In the genomic region with DNA sequence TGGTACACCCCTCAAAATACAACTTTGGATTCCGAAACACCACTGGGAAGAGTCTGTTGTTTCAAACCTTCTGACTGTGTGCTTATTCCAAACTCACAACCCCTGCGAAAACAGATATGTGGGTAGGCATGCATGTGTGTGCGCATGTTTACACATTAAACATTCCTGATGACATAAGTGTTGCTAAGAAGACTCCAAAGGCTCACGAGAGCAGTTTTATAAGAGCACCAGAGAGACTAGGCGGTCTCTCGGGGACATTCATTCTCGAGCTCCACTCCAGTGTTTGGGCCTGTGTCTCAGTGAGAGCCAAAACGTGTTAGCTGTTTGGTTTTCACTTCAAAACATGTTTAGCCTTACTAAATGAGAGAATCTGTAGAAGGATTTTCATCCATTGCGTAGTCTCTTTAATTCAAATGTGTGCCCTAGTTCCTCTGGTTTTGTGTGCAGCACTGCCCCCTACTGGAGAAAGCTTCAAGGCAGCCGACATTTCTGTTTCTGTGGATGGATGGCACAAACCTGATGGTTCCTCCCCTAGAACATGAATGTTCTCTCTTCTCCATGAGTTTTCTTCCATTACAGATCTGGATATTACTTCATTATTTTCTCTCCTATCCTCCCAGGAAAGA, we compare ENCODE assay signal across 8 mouse cellular contexts. TPM values are rescaled to one million over a fixed set of nuclear protein-coding genes. Genes with fewer than 3 reads are reported as not detected.
A peak's percentile ranks its signal among the peaks of the same experiment; 100 is the strongest.
DNase-seq lines count a peak whose midpoint lies in the region; ATAC-seq and TF ChIP-seq lines count a peak whose summit lies in the region.

No protein-coding gene starts in this region.

- no peak overlapping the region for H3K9ac ChIP-seq in kidney, postnatal 0 days (ENCODE audit: low read depth, low read length)
- H3K9ac ChIP-seq in liver, embryonic 11.5 days (ENCODE audit: low read depth, low read length) = no peak overlapping the region
- no peak overlapping the region for H3K9ac ChIP-seq in neural tube, embryonic 15.5 days (replicated peaks)

- 0 out of 2 replicates have a peak, but pooled peaks cover 5% of the 10 kb centered on the region for H3K36me3 ChIP-seq in kidney, postnatal 0 days (ENCODE audit: insufficient read depth, low read length)
- H3K36me3 ChIP-seq in liver, embryonic 11.5 days (ENCODE audit: control insufficient read depth, insufficient read depth, low read length) = no peaks in the 10 kb centered on the region
- H3K36me3 ChIP-seq in neural tube, embryonic 15.5 days = no peaks in the 10 kb centered on the region

- H3K27ac ChIP-seq in kidney, postnatal 0 days = no peak overlapping the region
- no peak overlapping the region for H3K27ac ChIP-seq in liver, embryonic 11.5 days (ENCODE audit: low read depth, low read length)
- H3K27ac ChIP-seq in neural tube, embryonic 15.5 days (replicated peaks) = no peak overlapping the region

- no peak overlapping the region for H3K4me3 ChIP-seq in kidney, postnatal 0 days (replicated peaks; ENCODE audit: low read depth, low read length)
- no peak overlapping the region for H3K4me3 ChIP-seq in liver, embryonic 11.5 days (ENCODE audit: low read depth, low read length)
- H3K4me3 ChIP-seq in neural tube, embryonic 15.5 days (replicated peaks) = no peak overlapping the region

- H3K27me3 ChIP-seq in kidney, postnatal 0 days (ENCODE audit: insufficient read depth, low read length) = no peaks in the 10 kb centered on the region
- H3K27me3 ChIP-seq in liver, embryonic 11.5 days (replicated peaks; ENCODE audit: control insufficient read depth, insufficient read depth, low read length) = no peaks in the 10 kb centered on the region
- no peaks in the 10 kb centered on the region for H3K27me3 ChIP-seq in neural tube, embryonic 15.5 days (replicated peaks)

- no peak for ATAC-seq in kidney, postnatal 0 days (replicated peaks; ENCODE audit: low FRiP score, low read depth)
- ATAC-seq in liver, embryonic 11.5 days (replicated peaks; ENCODE audit: low FRiP score) = no peak
- ATAC-seq in neural tube, embryonic 15.5 days (ENCODE audit: low FRiP score) = peak; percentile 58; the same call in 1 of the 2 replicates
- no peak for ATAC-seq in activated CD4-positive, CD25-positive, alpha-beta regulatory T cell, adult 4 months

- no peaks in the 10 kb centered on the region for H3K9me3 ChIP-seq in kidney, postnatal 0 days (replicated peaks; ENCODE audit: low read length)
- no peaks in the 10 kb centered on the region for H3K9me3 ChIP-seq in liver, embryonic 11.5 days (ENCODE audit: control insufficient read depth, low read length)
- no peaks in the 10 kb centered on the region for H3K9me3 ChIP-seq in neural tube, embryonic 15.5 days (replicated peaks)

- DNase-seq in B cell, adult 2 months = peak; percentile 32 to 33
- peak; percentile 43 for DNase-seq in Muller cell, postnatal 12 days (ENCODE audit: inconsistent ontology term)
- peak; percentile 6 for DNase-seq in cerebellum, adult 9-11 months
- DNase-seq in frontal cortex, postnatal 14 days (ENCODE audit: low spot score in 2 of 2) = peak; percentile 53 to 71
- DNase-seq in kidney, postnatal 0 days (ENCODE audit: low spot score) = peak; percentile 84
- peak; percentile 48 for DNase-seq in liver, embryonic 11.5 days (ENCODE audit: low spot score)

- peak; percentile 95 for TF ChIP-seq CTCF in kidney, postnatal 0 days (IDR thresholded peaks at IDR 0.05; ENCODE audit: low read depth)

- 65% methylated on average over 10 of the region's 10 CpGs for WGBS in kidney, postnatal 0 days
- WGBS in liver, embryonic 11.5 days = 63% methylated on average over 10 of the region's 10 CpGs
- WGBS in neural tube, embryonic 15.5 days = 58% methylated on average over 10 of the region's 10 CpGs

- no peaks in the 10 kb centered on the region for H3K4me1 ChIP-seq in kidney, postnatal 0 days (replicated peaks; ENCODE audit: insufficient read depth, low read length)
- H3K4me1 ChIP-seq in liver, embryonic 11.5 days (replicated peaks; ENCODE audit: control insufficient read depth, insufficient read depth, low read length) = no peaks in the 10 kb centered on the region
- H3K4me1 ChIP-seq in neural tube, embryonic 15.5 days = peaks cover 3% of the 10 kb centered on the region; the same call in 1 of the 2 replicates

- no peak overlapping the region for H3K4me2 ChIP-seq in kidney, postnatal 0 days (ENCODE audit: low read length)
- H3K4me2 ChIP-seq in liver, embryonic 11.5 days = no peak overlapping the region
- no peak overlapping the region for H3K4me2 ChIP-seq in neural tube, embryonic 15.5 days

RNA-seq across cellular contexts. Expression of gene Anxa3, which starts 24.2 kb away (rescaled TPM):
- polyA plus RNA-seq in kidney, postnatal 0 days (2015; fragmentation: Nextera tagmentation; extraction: Ambion mirVana) = 86.7 and 103 TPM in 2 replicates
- 24.6 and 25.8 TPM in 2 replicates for polyA plus RNA-seq in liver, embryonic 11.5 days (2014; fragmentation: Nextera tagmentation; extraction: Ambion mirVana)
- polyA plus RNA-seq in neural tube, embryonic 15.5 days (2015; fragmentation: Nextera tagmentation; extraction: Ambion mirVana) = 26.7 and 28.2 TPM in 2 replicates
- polyA plus RNA-seq in activated CD4-positive, CD25-positive, alpha-beta regulatory T cell, adult 4 months (2017; shearing (Covaris generic)) = under 1 TPM in 1 of 2 experiments, not detected in 1; 0.55 TPM

Comparison
In these comparisons a context has a peak if more than half of its experiments do, and no peak if none do; other contexts are left out.
1. DNase-seq: peak in every context shown above with its lines; median percentile 84 in kidney, postnatal 0 days; 62 in frontal cortex, postnatal 14 days; 48 in liver, embryonic 11.5 days; 43 in Muller cell, postnatal 12 days; 32 in B cell, adult 2 months; 6 in cerebellum, adult 9-11 months.
2. RNA of gene Anxa3, which starts 24.2 kb away (polyA plus RNA-seq): 86.7 to 103 TPM in kidney, postnatal 0 days, 26.7 to 28.2 TPM in neural tube, embryonic 15.5 days and 24.6 to 25.8 TPM in liver, embryonic 11.5 days; 0.55 TPM in activated CD4-positive, CD25-positive, alpha-beta regulatory T cell, adult 4 months; every median in the first group is over 10 times any median in the second.